Mouse (Mus musculus): ENCODE results near the gene Stx4a. TPM values are rescaled to one million over a fixed set of nuclear protein-coding genes. Genes with fewer than 3 reads are reported as not detected.

The Stx4a gene
- total and polyA plus RNA-seq, 2 experiments from 2014 or later, result 7.5 to 20.4 TPM

- ATAC-seq (no peak), DNase-seq (no peak)
- H3K27me3 ChIP-seq (ENCODE audit: insufficient read depth, low read length), result no peaks in the 10 kb centered on the region
- H3K9ac ChIP-seq, result no peak overlapping the region
- peaks cover 6% of the 10 kb centered on the region; the same call in 1 of the 2 replicates for H3K4me1 ChIP-seq (ENCODE audit: insufficient read depth)
- H3K27ac ChIP-seq (ENCODE audit: low read depth, low read length), result no peak overlapping the region
- TF ChIP-seq CTCF (IDR thresholded peaks at IDR 0.05; ENCODE audit: low read depth), result no peak
- H3K4me2 ChIP-seq (ENCODE audit: low read depth), result no peak overlapping the region
- WGBS, result 34% methylated on average over 10 of the region's 10 CpGs
- H3K4me3 ChIP-seq (ENCODE audit: low read depth, low read length), result no peak overlapping the region
- H3K9me3 ChIP-seq (ENCODE audit: low read length), result no peaks in the 10 kb centered on the region
- H3K36me3 ChIP-seq (ENCODE audit: insufficient read depth), result 0 out of 2 replicates have a peak, but pooled peaks cover under 1% of the 10 kb centered on the region
These were observed 74.3 kb downstream of the Stx4a start for GRCm38 (mm10) chr7:127898179-127898956.

Other genes starting within 250 kb of the Stx4a start
- gene Ccdc189, start 235.7 kb upstream of the Stx4a start, total RNA-seq (2014; rRNA removed), result 9.0 and 11.0 TPM in 2 replicates
- gene Ccdc189, start 235.7 kb upstream of the Stx4a start, polyA plus RNA-seq (2015; fragmentation: Nextera tagmentation; extraction: Ambion mirVana), result 10.1 and 16.0 TPM in 2 replicates
- gene Rnf40, start 235.5 kb upstream of the Stx4a start, total RNA-seq (2014; rRNA removed), result 49.8 and 60.1 TPM in 2 replicates
- gene Rnf40, start 235.5 kb upstream of the Stx4a start, polyA plus RNA-seq (2015; fragmentation: Nextera tagmentation; extraction: Ambion mirVana), result 34.5 and 37.8 TPM in 2 replicates
- 27.6 and 35.7 TPM in 2 replicates for gene Zfp629, start 208.5 kb upstream of the Stx4a start, total RNA-seq (2014; rRNA removed)
- 9.6 and 10.5 TPM in 2 replicates for gene Zfp629, start 208.5 kb upstream of the Stx4a start, polyA plus RNA-seq (2015; fragmentation: Nextera tagmentation; extraction: Ambion mirVana)
- gene Bcl7c, start 115.4 kb upstream of the Stx4a start, total RNA-seq (2014; rRNA removed), result 93.1 and 102 TPM in 2 replicates
- 43.9 and 47.5 TPM in 2 replicates for gene Bcl7c, start 115.4 kb upstream of the Stx4a start, polyA plus RNA-seq (2015; fragmentation: Nextera tagmentation; extraction: Ambion mirVana)
- 6.5 and 6.6 TPM in 2 replicates for gene Ctf1, start 111.6 kb upstream of the Stx4a start, total RNA-seq (2014; rRNA removed)
- 3.8 and 4.3 TPM in 2 replicates for gene Ctf1, start 111.6 kb upstream of the Stx4a start, polyA plus RNA-seq (2015; fragmentation: Nextera tagmentation; extraction: Ambion mirVana)
- not detected in 2 replicates for gene Ctf2, start 92.1 kb upstream of the Stx4a start, total RNA-seq (2014; rRNA removed)
- gene Ctf2, start 92.1 kb upstream of the Stx4a start, polyA plus RNA-seq (2015; fragmentation: Nextera tagmentation; extraction: Ambion mirVana), result not detected in 2 replicates
- 162 and 178 TPM in 2 replicates for gene Fbxl19, start 79.8 kb upstream of the Stx4a start, total RNA-seq (2014; rRNA removed)
- 6.9 and 7.9 TPM in 2 replicates for gene Fbxl19, start 79.8 kb upstream of the Stx4a start, polyA plus RNA-seq (2015; fragmentation: Nextera tagmentation; extraction: Ambion mirVana)
- gene Orai3, start 54.5 kb upstream of the Stx4a start, total RNA-seq (2014; rRNA removed), result 19.0 and 19.4 TPM in 2 replicates
- 9.6 and 13.4 TPM in 2 replicates for gene Orai3, start 54.5 kb upstream of the Stx4a start, polyA plus RNA-seq (2015; fragmentation: Nextera tagmentation; extraction: Ambion mirVana)
- 18.2 and 20.7 TPM in 2 replicates for gene Setd1a, start 47.6 kb upstream of the Stx4a start, total RNA-seq (2014; rRNA removed)
- gene Setd1a, start 47.6 kb upstream of the Stx4a start, polyA plus RNA-seq (2015; fragmentation: Nextera tagmentation; extraction: Ambion mirVana), result 13.2 and 13.7 TPM in 2 replicates
- gene Gm49388, start 38.7 kb upstream of the Stx4a start, total RNA-seq (2014; rRNA removed), result 0.05 TPM in 1 of 2 replicates, not detected in the other
- gene Gm49388, start 38.7 kb upstream of the Stx4a start, polyA plus RNA-seq (2015; fragmentation: Nextera tagmentation; extraction: Ambion mirVana), result not detected in 2 replicates
- 7.1 and 8.4 TPM in 2 replicates for gene Hsd3b7, start 23.7 kb upstream of the Stx4a start, total RNA-seq (2014; rRNA removed)
- 8.4 and 8.7 TPM in 2 replicates for gene Hsd3b7, start 23.7 kb upstream of the Stx4a start, polyA plus RNA-seq (2015; fragmentation: Nextera tagmentation; extraction: Ambion mirVana)
- gene Stx1b, start 255 bp downstream of the Stx4a start, total RNA-seq (2014; rRNA removed), result 37.9 and 51.3 TPM in 2 replicates
- gene Stx1b, start 255 bp downstream of the Stx4a start, polyA plus RNA-seq (2015; fragmentation: Nextera tagmentation; extraction: Ambion mirVana), result 38.5 and 58.4 TPM in 2 replicates
- gene Zfp646, start 51.9 kb downstream of the Stx4a start, total RNA-seq (2014; rRNA removed), result 31.2 and 37.7 TPM in 2 replicates
- 3.8 and 4.2 TPM in 2 replicates for gene Zfp646, start 51.9 kb downstream of the Stx4a start, polyA plus RNA-seq (2015; fragmentation: Nextera tagmentation; extraction: Ambion mirVana)
- gene Zfp668, start 52.5 kb downstream of the Stx4a start, total RNA-seq (2014; rRNA removed), result 16.0 and 25.1 TPM in 2 replicates
- 23.7 and 34.2 TPM in 2 replicates for gene Zfp668, start 52.5 kb downstream of the Stx4a start, polyA plus RNA-seq (2015; fragmentation: Nextera tagmentation; extraction: Ambion mirVana)
- gene Prss53, start 66.7 kb downstream of the Stx4a start, total RNA-seq (2014; rRNA removed), result 0.62 and 0.81 TPM in 2 replicates
- gene Prss53, start 66.7 kb downstream of the Stx4a start, polyA plus RNA-seq (2015; fragmentation: Nextera tagmentation; extraction: Ambion mirVana), result 0.24 and 0.69 TPM in 2 replicates
- not detected in 2 replicates for gene Gm21974, start 71.2 kb downstream of the Stx4a start, total RNA-seq (2014; rRNA removed)
- not detected in 2 replicates for gene Gm21974, start 71.2 kb downstream of the Stx4a start, polyA plus RNA-seq (2015; fragmentation: Nextera tagmentation; extraction: Ambion mirVana)
- gene Vkorc1, start 71.3 kb downstream of the Stx4a start, total RNA-seq (2014; rRNA removed), result 17.2 and 28.0 TPM in 2 replicates
- gene Vkorc1, start 71.3 kb downstream of the Stx4a start, polyA plus RNA-seq (2015; fragmentation: Nextera tagmentation; extraction: Ambion mirVana), result 69.4 and 73.0 TPM in 2 replicates
- 43.0 and 56.2 TPM in 2 replicates for gene Bckdk, start 79.8 kb downstream of the Stx4a start, total RNA-seq (2014; rRNA removed)
- 66.8 and 69.3 TPM in 2 replicates for gene Bckdk, start 79.8 kb downstream of the Stx4a start, polyA plus RNA-seq (2015; fragmentation: Nextera tagmentation; extraction: Ambion mirVana)
- 30.6 and 41.1 TPM in 2 replicates for gene Kat8, start 88.2 kb downstream of the Stx4a start, total RNA-seq (2014; rRNA removed)
- 34.8 and 37.0 TPM in 2 replicates for gene Kat8, start 88.2 kb downstream of the Stx4a start, polyA plus RNA-seq (2015; fragmentation: Nextera tagmentation; extraction: Ambion mirVana)
- 0.38 and 1.1 TPM in 2 replicates for gene Prss8, start 105.8 kb downstream of the Stx4a start, total RNA-seq (2014; rRNA removed)
- 0.92 and 1.5 TPM in 2 replicates for gene Prss8, start 105.8 kb downstream of the Stx4a start, polyA plus RNA-seq (2015; fragmentation: Nextera tagmentation; extraction: Ambion mirVana)
- gene Prss36, start 122.4 kb downstream of the Stx4a start, total RNA-seq (2014; rRNA removed), result 6.4 and 18.4 TPM in 2 replicates
- 15.6 and 18.3 TPM in 2 replicates for gene Prss36, start 122.4 kb downstream of the Stx4a start, polyA plus RNA-seq (2015; fragmentation: Nextera tagmentation; extraction: Ambion mirVana)
- gene Fus, start 143.2 kb downstream of the Stx4a start, total RNA-seq (2014; rRNA removed), result 30.2 and 51.0 TPM in 2 replicates
- gene Fus, start 143.2 kb downstream of the Stx4a start, polyA plus RNA-seq (2015; fragmentation: Nextera tagmentation; extraction: Ambion mirVana), result 221 and 323 TPM in 2 replicates
- 8.1 and 12.1 TPM in 2 replicates for gene Pycard, start 169.6 kb downstream of the Stx4a start, total RNA-seq (2014; rRNA removed)
- 7.4 and 8.5 TPM in 2 replicates for gene Pycard, start 169.6 kb downstream of the Stx4a start, polyA plus RNA-seq (2015; fragmentation: Nextera tagmentation; extraction: Ambion mirVana)
- 0.15 and 0.43 TPM in 2 replicates for gene Trim72, start 179.7 kb downstream of the Stx4a start, total RNA-seq (2014; rRNA removed)
- not detected in 2 replicates for gene Trim72, start 179.7 kb downstream of the Stx4a start, polyA plus RNA-seq (2015; fragmentation: Nextera tagmentation; extraction: Ambion mirVana)
- 1.4 and 1.7 TPM in 2 replicates for gene Itgam, start 238.3 kb downstream of the Stx4a start, total RNA-seq (2014; rRNA removed)
- gene Itgam, start 238.3 kb downstream of the Stx4a start, polyA plus RNA-seq (2015; fragmentation: Nextera tagmentation; extraction: Ambion mirVana), result 0.39 and 0.92 TPM in 2 replicates
- gene Gm49368, start 238.4 kb downstream of the Stx4a start, total RNA-seq (2014; rRNA removed), result not detected in 2 replicates
- not detected in 2 replicates for gene Gm49368, start 238.4 kb downstream of the Stx4a start, polyA plus RNA-seq (2015; fragmentation: Nextera tagmentation; extraction: Ambion mirVana)

All from forebrain, postnatal 0 days (tissue).